Comparison of ENCODE assay signal across 10 mouse cellular contexts in genomic region chr17:78611117-78611516, GRCm38 (mm10).
DNase-seq lines count a peak whose midpoint lies in the region; ATAC-seq lines count a peak whose summit lies in the region.
"Had no signal": no experiment of that assay in that cellular context is flagged by ENCODE, and none has a peak within 500 bp of the region (broad histone marks: within the 10 kb centered on the region; RNA-seq: fewer than 3 reads in every experiment).

No protein-coding gene starts in this region.

- no peak overlapping the region for H3K4me3 ChIP-seq in midbrain, embryonic 11.5 days (ENCODE audit: low read depth, low read length)
- no peak overlapping the region for H3K4me3 ChIP-seq in midbrain, embryonic 15.5 days
- H3K4me3 ChIP-seq: myocyte had no signal

- H3K9me3 ChIP-seq in midbrain, embryonic 11.5 days (ENCODE audit: control insufficient read depth, low read length), result no peaks in the 10 kb centered on the region
- no peaks in the 10 kb centered on the region for H3K9me3 ChIP-seq in midbrain, embryonic 15.5 days

- H3K27me3 ChIP-seq in midbrain, embryonic 11.5 days (ENCODE audit: control insufficient read depth, insufficient read depth, low read length), result no peaks in the 10 kb centered on the region
- no peaks in the 10 kb centered on the region for H3K27me3 ChIP-seq in midbrain, embryonic 15.5 days (replicated peaks)

- H3K27ac ChIP-seq in midbrain, embryonic 11.5 days (ENCODE audit: low read depth, low read length), result no peak overlapping the region
- H3K27ac ChIP-seq in midbrain, embryonic 15.5 days, result no peak overlapping the region

- 71% methylated on average over 6 of the region's 6 CpGs for WGBS in midbrain, embryonic 11.5 days
- 70% methylated on average over 6 of the region's 6 CpGs for WGBS in midbrain, embryonic 15.5 days

- no peak overlapping the region for H3K9ac ChIP-seq in midbrain, embryonic 11.5 days (ENCODE audit: low read length)
- no peak overlapping the region for H3K9ac ChIP-seq in midbrain, embryonic 15.5 days

- H3K4me2 ChIP-seq in midbrain, embryonic 11.5 days, result no peak overlapping the region
- no peak overlapping the region for H3K4me2 ChIP-seq in midbrain, embryonic 15.5 days

- no peaks in the 10 kb centered on the region for H3K36me3 ChIP-seq in midbrain, embryonic 11.5 days (ENCODE audit: control insufficient read depth, insufficient read depth, low read length)
- no peaks in the 10 kb centered on the region for H3K36me3 ChIP-seq in midbrain, embryonic 15.5 days (replicated peaks)

- H3K4me1 ChIP-seq in midbrain, embryonic 11.5 days (ENCODE audit: control insufficient read depth, insufficient read depth, low read length), result no peaks in the 10 kb centered on the region
- H3K4me1 ChIP-seq in midbrain, embryonic 15.5 days, result no peaks in the 10 kb centered on the region

- no peak for ATAC-seq in midbrain, embryonic 11.5 days (ENCODE audit: low FRiP score)
- ATAC-seq in midbrain, embryonic 15.5 days (replicated peaks), result no peak
- no peak for ATAC-seq in erythroid progenitor cell, adult 5-6 weeks (replicated peaks; ENCODE audit: low FRiP score, poor library complexity, severe bottlenecking)

- intact Hi-C loops in heart, postnatal 25 days (cut with DNase I), result no loop called here

- DNase-seq in heart, postnatal 4 days, result peak; percentile 33
- DNase-seq in heart, postnatal 25 days (ENCODE audit: low spot score), result no peak
- DNase-seq in midbrain, embryonic 11.5 days (ENCODE audit: low spot score, missing footprints), result peak; percentile 86
- DNase-seq in R1 (ENCODE audit: low read depth, low spot score), result peak; percentile 53
- peak; percentile 33 for DNase-seq in mesoderm, embryonic 11.5 days (ENCODE audit: low read depth, low spot score)
- DNase-seq in layer of hippocampus, adult 8-10 months (ENCODE audit: low spot score in 2 of 2), result no peak
- DNase-seq: layer of hippocampus, adult 9-11 months had no signal

Comparison
In these comparisons a context has a peak if more than half of its experiments do, and no peak if none do; other contexts are left out.
1. DNase-seq: peak in heart, postnatal 4 days (single experiment), midbrain, embryonic 11.5 days (single experiment), R1 (single experiment) and mesoderm, embryonic 11.5 days (single experiment); none in heart, postnatal 25 days (single experiment) and layer of hippocampus, adult 8-10 months (0 of 2).